Mouse (Mus musculus) small intestine, adult 2 months (tissue): Measurements from ENCODE around the gene Ttc25. TPM values are rescaled to one million over a fixed set of nuclear protein-coding genes. Genes with fewer than 3 reads are reported as not detected.
"Not testable (repeated sequence)": the region's sequence is repeated elsewhere in the genome, so short reads cannot be mapped to it uniquely, and the experiment has no call there.

Experiments
- H3K27ac ChIP-seq: fragments of 200-500 bp; 2 replicates; pipeline ENCODE4 v1.5.1; 2012; ENCODE audit warnings: low read depth, low read length, control low read depth, inconsistent platforms; ENCODE audit not compliant: insufficient read depth
- H3K27me3 ChIP-seq: fragments of 200-500 bp; 2 replicates; pipeline ENCODE4 v1.6.1; 2012; ENCODE audit warnings: mild to moderate bottlenecking, moderate library complexity, low read length, inconsistent platforms; ENCODE audit not compliant: control insufficient read depth, insufficient read depth
- H3K36me3 ChIP-seq: fragments of 200-500 bp; 2 replicates; pipeline ENCODE4 v1.6.1; 2012; ENCODE audit warnings: mild to moderate bottlenecking, low read length, control low read depth, inconsistent platforms; ENCODE audit not compliant: control insufficient read depth, insufficient read depth
- H3K4me1 ChIP-seq: fragments of 200-500 bp; 2 replicates; pipeline ENCODE4 v1.6.1; 2012; ENCODE audit warnings: low read length, inconsistent platforms, mixed read lengths; ENCODE audit not compliant: control insufficient read depth, insufficient read depth, insufficient read length
- H3K4me3 ChIP-seq: fragments of 200-500 bp; 2 replicates; pipeline ENCODE4 v1.5.1; 2012; ENCODE audit warnings: low read depth, mild to moderate bottlenecking, control low read depth, inconsistent platforms, low read length, moderate library complexity
- CTCF ChIP-seq: fragments of 200-500 bp; IDR thresholded peaks from 2 replicates; pipeline ENCODE4 v1.5.1; 2012; ENCODE audit warnings: low read depth, mild to moderate bottlenecking, control low read depth, inconsistent platforms, low read length, moderate library complexity, mixed read lengths; ENCODE audit not compliant: insufficient replicate concordance, insufficient read length; ENCODE audit errors: extremely low read depth
- POLR2A ChIP-seq: fragments of 200-500 bp; IDR thresholded peaks from 2 replicates; pipeline ENCODE4 v1.6.1; 2012; ENCODE audit warnings: low read depth, mild to moderate bottlenecking, control low read depth, inconsistent platforms, low read length, moderate library complexity
- WGBS: fragments of 180-500 bp; shearing (Covaris S2); methylation state at CpG from one replicate; pipeline ENCODE4 v1.1.7; 2018; 5-methylcytosine and 5-hydroxymethylcytosine counted together
- polyA plus RNA-seq: library from polyadenylated mRNA; depleted of rRNA; stranded (reverse); fragments of >200 nt; gene quantifications from 2 replicates; pipeline ENCODE4 v1.2.3, GENCODE M21; 2012

Ttc25 gene
- polyA plus RNA-seq, 1 experiment: 0.09 TPM

- H3K4me3 ChIP-seq: no peak overlapping the region
- no peak for TF ChIP-seq CTCF
- TF ChIP-seq POLR2A: no peak
- H3K27me3 ChIP-seq: no peaks in the 10 kb centered on the region
- 60% methylated on average over 9 of the region's 9 CpGs for WGBS
- H3K36me3 ChIP-seq: peaks cover 11% of the 10 kb centered on the region
- H3K27ac ChIP-seq: no peak overlapping the region
- H3K4me1 ChIP-seq: peaks cover 2% of the 10 kb centered on the region; the same call in 1 of the 2 replicates
Observed at GRCm38 (mm10) chr11:100609997-100610680, 64.7 kb downstream of the Ttc25 start.

GRCm38 (mm10) chr11:100611627-100612026 is 66.2 kb downstream of the Ttc25 start:
- WGBS: 79% methylated on average over 6 of the region's 6 CpGs
- Histone ChIP-seq H3K27ac (no peak overlapping the region), H3K36me3 (peaks cover 11% of the 10 kb centered on the region), H3K4me3 (no peak overlapping the region), H3K27me3 (no peaks in the 10 kb centered on the region), H3K4me1 (peaks cover 5% of the 10 kb centered on the region; the same call in 1 of the 2 replicates)
- TF ChIP-seq POLR2A (no peak), CTCF (no peak)

- 75% methylated on average over 3 of the region's 3 CpGs for WGBS
- H3K4me3 ChIP-seq: no peak overlapping the region
- H3K27me3 ChIP-seq: no peaks in the 10 kb centered on the region
- H3K4me1 ChIP-seq: peaks cover 7% of the 10 kb centered on the region; the same call in 1 of the 2 replicates
- peaks cover 8% of the 10 kb centered on the region for H3K36me3 ChIP-seq
- TF ChIP-seq CTCF (no peak), POLR2A (no peak)
- no peak overlapping the region for H3K27ac ChIP-seq
Observed at GRCm38 (mm10) chr11:100613241-100613640, 67.8 kb downstream of the Ttc25 start.

- H3K4me1 ChIP-seq: peaks cover 7% of the 10 kb centered on the region; the same call in 1 of the 2 replicates
- H3K27me3 ChIP-seq: no peaks in the 10 kb centered on the region
- H3K36me3 ChIP-seq: peaks cover 5% of the 10 kb centered on the region
- no peak overlapping the region for H3K4me3 ChIP-seq
- TF ChIP-seq CTCF (no peak), POLR2A (no peak)
- WGBS: 88% methylated on average over 5 of the region's 5 CpGs
- H3K27ac ChIP-seq: no peak overlapping the region
Observed at GRCm38 (mm10) chr11:100616332-100616731, 70.9 kb downstream of the Ttc25 start.

- not testable (repeated sequence) for H3K4me3 ChIP-seq, H3K27me3 ChIP-seq, H3K36me3 ChIP-seq, H3K27ac ChIP-seq, H3K4me1 ChIP-seq
- 74% methylated on average over 7 of the region's 7 CpGs for WGBS
Observed at GRCm38 (mm10) chr11:100616836-100617235, 71.4 kb downstream of the Ttc25 start.

GRCm38 (mm10) chr11:100617480-100617879 is 72.1 kb downstream of the Ttc25 start:
- peaks cover 7% of the 10 kb centered on the region; the same call in 1 of the 2 replicates for H3K4me1 ChIP-seq
- peak overlapping the region; percentile 43; the same call in 1 of the 2 replicates for H3K27ac ChIP-seq
- H3K36me3 ChIP-seq: peaks cover 5% of the 10 kb centered on the region
- WGBS: 62% methylated on average over 4 of the region's 4 CpGs
- no peaks in the 10 kb centered on the region for H3K27me3 ChIP-seq
- no peak overlapping the region for H3K4me3 ChIP-seq
- TF ChIP-seq POLR2A: no peak
- TF ChIP-seq CTCF: no peak

GRCm38 (mm10) chr11:100618761-100619484 is 73.5 kb downstream of the Ttc25 start, which contains the start of gene Nkiras2:
TSS of gene Nkiras2 (plus strand) at chr11:100619244.
- H3K4me3 ChIP-seq: peak within 1 kb of the TSS; percentile 92
- peaks cover 5% of the 10 kb centered on the region; the same call in 1 of the 2 replicates for H3K4me1 ChIP-seq
- peak within 1 kb of the TSS; percentile 94 for H3K27ac ChIP-seq
- no peaks in the 10 kb centered on the region for H3K27me3 ChIP-seq
- TF ChIP-seq POLR2A (no peak), CTCF (no peak)
- WGBS: under 1% methylated on average over 36 of the region's 36 CpGs
- peaks cover 5% of the 10 kb centered on the region for H3K36me3 ChIP-seq
